Mouse (Mus musculus) gastrocnemius, postnatal 4 days (tissue): ENCODE results near the gene Spata31d1b. TPM values are rescaled to one million over a fixed set of nuclear protein-coding genes. Genes with fewer than 3 reads are reported as not detected.
A peak's percentile ranks its signal among the peaks of the same experiment; 100 is the strongest.
"Not testable (repeated sequence)": the region's sequence is repeated elsewhere in the genome, so short reads cannot be mapped to it uniquely, and the experiment has no call there.

Experiments used
- DNase-seq, 2 experiments: peaks; one replicate each; pipeline ENCODE4 v3.0.0; 2021 to 2022; ENCODE audit warnings: low spot score in 2 of 2, mixed read lengths in 2 of 2
- total RNA-seq, 2 experiments: library from RNA; stranded (reverse); gene quantifications; 2 replicates each; pipeline ENCODE4 v1.2.3; 2021

Spata31d1b gene
- total RNA-seq, 2 experiments from 2014 or later = 0.05 to 0.08 TPM

- DNase-seq = no peak
Observed at GRCm38 (mm10) chr13:59691478-59691877, 20.6 kb upstream of the Spata31d1b start.

GRCm38 (mm10) chr13:59694008-59694407, 18.1 kb upstream of the Spata31d1b start, which contains the start of gene 4921517D22Rik:
Gene 4921517D22Rik, minus strand, starts transcription at chr13:59694108.
- no peak for DNase-seq

GRCm38 (mm10) chr13:59695781-59696180, 16.3 kb upstream of the Spata31d1b start:
- DNase-seq = no peak

GRCm38 (mm10) chr13:59699131-59699530, 13.0 kb upstream of the Spata31d1b start:
- no peak for DNase-seq

GRCm38 (mm10) chr13:59700137-59700536, 11.9 kb upstream of the Spata31d1b start:
- DNase-seq = not testable (repeated sequence)

GRCm38 (mm10) chr13:59703514-59703913, 8.6 kb upstream of the Spata31d1b start:
- DNase-seq = no peak

- DNase-seq = no peak
Observed at GRCm38 (mm10) chr13:59704562-59704961, 7.5 kb upstream of the Spata31d1b start.

- DNase-seq = no peak
Observed at GRCm38 (mm10) chr13:59710230-59710629, 1.9 kb upstream of the Spata31d1b start, which contains the start of gene Spata31d1a. Gene Spata31d1a, minus strand, starts transcription at chr13:59710330.

GRCm38 (mm10) chr13:59713710-59714109, 1.6 kb downstream of the Spata31d1b start:
- no peak for DNase-seq

- not testable (repeated sequence) for DNase-seq
Observed at GRCm38 (mm10) chr13:59718857-59719440, 6.9 kb downstream of the Spata31d1b start.

- DNase-seq = no peak
Observed at GRCm38 (mm10) chr13:59719475-59719874, 7.4 kb downstream of the Spata31d1b start.

- not testable (repeated sequence) for DNase-seq
Observed at GRCm38 (mm10) chr13:59722089-59722488, 10.0 kb downstream of the Spata31d1b start.

GRCm38 (mm10) chr13:59726139-59726867, 14.2 kb downstream of the Spata31d1b start:
- no peak for DNase-seq

GRCm38 (mm10) chr13:59728378-59729093, 16.5 kb downstream of the Spata31d1b start:
- peak; percentile 61 to 81 for DNase-seq

GRCm38 (mm10) chr13:59731652-59732051, 19.6 kb downstream of the Spata31d1b start, which contains the start of gene Spata31d1d:
Gene Spata31d1d, minus strand, starts transcription at chr13:59731752.
- DNase-seq = no peak

GRCm38 (mm10) chr13:59733936-59734335, 21.9 kb downstream of the Spata31d1b start:
- DNase-seq = no peak

- DNase-seq = not testable (repeated sequence)
Observed at GRCm38 (mm10) chr13:59734347-59734746, 22.3 kb downstream of the Spata31d1b start.

- DNase-seq = no peak
Observed at GRCm38 (mm10) chr13:59735190-59735589, 23.1 kb downstream of the Spata31d1b start.

GRCm38 (mm10) chr13:59738455-59738854, 26.4 kb downstream of the Spata31d1b start:
- DNase-seq = no peak

GRCm38 (mm10) chr13:59739397-59739796, 27.3 kb downstream of the Spata31d1b start:
- no peak for DNase-seq

GRCm38 (mm10) chr13:59741096-59741495, 29.0 kb downstream of the Spata31d1b start:
- no peak for DNase-seq

- DNase-seq = no peak
Observed at GRCm38 (mm10) chr13:59741697-59742096, 29.6 kb downstream of the Spata31d1b start.
